Mouse (Mus musculus) limb, embryonic 10.5 days (tissue): ENCODE data around the gene Tectb. TPM values are rescaled to one million over a fixed set of nuclear protein-coding genes. Genes with fewer than 3 reads are reported as not detected.

Source experiments
- DNase-seq: peaks from one replicate; pipeline ENCODE4 v3.0.0-alpha.2; 2017; ENCODE audit warnings: low spot score
- H3K27ac ChIP-seq: fragments of 300-500 bp; sonication (generic); 2 replicates; pipeline ENCODE4 v1.5.1; 2016; ENCODE audit warnings: mild to moderate bottlenecking
- H3K27me3 ChIP-seq: fragments of 300-500 bp; sonication (generic); 2 replicates; pipeline ENCODE4 v1.6.1; 2016; ENCODE audit warnings: low read depth, mild to moderate bottlenecking; ENCODE audit not compliant: poor library complexity, severe bottlenecking
- H3K36me3 ChIP-seq: fragments of 300-500 bp; sonication (generic); 2 replicates; pipeline ENCODE4 v1.6.1; 2016; ENCODE audit warnings: mild to moderate bottlenecking, moderate library complexity
- H3K4me1 ChIP-seq: fragments of 300-500 bp; sonication (generic); 2 replicates; pipeline ENCODE4 v1.6.1; 2016
- H3K4me3 ChIP-seq: fragments of 300-500 bp; sonication (generic); 2 replicates; pipeline ENCODE4 v1.5.1; 2016; ENCODE audit warnings: mild to moderate bottlenecking, moderate library complexity
- H3K9me3 ChIP-seq: fragments of 300-500 bp; sonication (generic); replicated peaks from 2 replicates; pipeline ENCODE4 v1.6.1; 2016; ENCODE audit warnings: mild to moderate bottlenecking
- WGBS: fragments of 180-500 bp; shearing (Covaris S2); methylation state at CpG from one replicate; pipeline ENCODE4 v1.1.7; 2016; 5-methylcytosine and 5-hydroxymethylcytosine counted together
- polyA plus RNA-seq: library from polyadenylated mRNA; unstranded; fragments of >200 nt; fragmentation: Nextera tagmentation; extraction: Ambion mirVana; gene quantifications from 2 replicates; pipeline ENCODE4 v1.2.1, GENCODE M21; 2016

Gene Tectb
- polyA plus RNA-seq, 1 experiment from 2014 or later = not detected

- Histone ChIP-seq H3K27me3 (peaks cover 7% of the 10 kb centered on the region; the same call in 1 of the 2 replicates), H3K36me3 (no peaks in the 10 kb centered on the region), H3K4me1 (peaks cover 14% of the 10 kb centered on the region), H3K9me3 (no peaks in the 10 kb centered on the region), H3K27ac (no peak overlapping the region), H3K4me3 (no peak overlapping the region)
- 83% methylated on average over 8 of the region's 8 CpGs for WGBS
- DNase-seq = no peak
Measured at GRCm38 (mm10) chr19:55219359-55219758, 38.8 kb downstream of the Tectb start.

- Histone ChIP-seq H3K27me3 (peaks cover 7% of the 10 kb centered on the region; the same call in 1 of the 2 replicates), H3K4me3 (no peak overlapping the region), H3K9me3 (no peaks in the 10 kb centered on the region), H3K4me1 (peaks cover 14% of the 10 kb centered on the region), H3K36me3 (no peaks in the 10 kb centered on the region), H3K27ac (no peak overlapping the region)
- no peak for DNase-seq
- WGBS = 89% methylated on average over 6 of the region's 6 CpGs
Measured at GRCm38 (mm10) chr19:55221208-55221607, 40.7 kb downstream of the Tectb start.

- H3K27ac ChIP-seq = no peak overlapping the region
- H3K36me3 ChIP-seq = no peaks in the 10 kb centered on the region
- H3K4me1 ChIP-seq = peaks cover 14% of the 10 kb centered on the region
- DNase-seq = no peak
- H3K9me3 ChIP-seq = no peaks in the 10 kb centered on the region
- H3K27me3 ChIP-seq = peaks cover 7% of the 10 kb centered on the region; the same call in 1 of the 2 replicates
- WGBS = 93% methylated on average over 9 of the region's 9 CpGs
- no peak overlapping the region for H3K4me3 ChIP-seq
Measured at GRCm38 (mm10) chr19:55222268-55222667, 41.7 kb downstream of the Tectb start.

GRCm38 (mm10) chr19:55226621-55227020 is 46.1 kb downstream of the Tectb start:
- H3K27ac ChIP-seq = no peak overlapping the region
- DNase-seq = no peak
- 79% methylated on average over 5 of the region's 5 CpGs for whole genome bisulfite sequencing
- no peaks in the 10 kb centered on the region for H3K36me3 ChIP-seq
- no peaks in the 10 kb centered on the region for H3K27me3 ChIP-seq
- 0 out of 2 replicates have a peak, but pooled peaks cover 4% of the 10 kb centered on the region for H3K4me1 ChIP-seq
- no peaks in the 10 kb centered on the region for H3K9me3 ChIP-seq
- no peak overlapping the region for H3K4me3 ChIP-seq

- 0 out of 2 replicates have a peak, but pooled peaks cover 4% of the 10 kb centered on the region for H3K4me1 ChIP-seq
- WGBS = 85% methylated on average over 7 of the region's 7 CpGs
- no peaks in the 10 kb centered on the region for H3K27me3 ChIP-seq
- no peaks in the 10 kb centered on the region for H3K36me3 ChIP-seq
- no peaks in the 10 kb centered on the region for H3K9me3 ChIP-seq
- no peak for DNase-seq
- no peak overlapping the region for H3K27ac ChIP-seq
- no peak overlapping the region for H3K4me3 ChIP-seq
Measured at GRCm38 (mm10) chr19:55227135-55227534, 46.6 kb downstream of the Tectb start.

GRCm38 (mm10) chr19:55231081-55231480 is 50.5 kb downstream of the Tectb start:
- no peaks in the 10 kb centered on the region for H3K9me3 ChIP-seq
- 79% methylated on average over 10 of the region's 10 CpGs for WGBS
- DNase-seq = no peak
- no peak overlapping the region for H3K4me3 ChIP-seq
- H3K27me3 ChIP-seq = no peaks in the 10 kb centered on the region
- no peaks in the 10 kb centered on the region for H3K4me1 ChIP-seq
- no peak overlapping the region for H3K27ac ChIP-seq
- H3K36me3 ChIP-seq = no peaks in the 10 kb centered on the region

GRCm38 (mm10) chr19:55232136-55232535 is 51.6 kb downstream of the Tectb start:
- Histone ChIP-seq H3K4me3 (no peak overlapping the region), H3K27ac (no peak overlapping the region), H3K36me3 (no peaks in the 10 kb centered on the region), H3K27me3 (no peaks in the 10 kb centered on the region), H3K9me3 (no peaks in the 10 kb centered on the region), H3K4me1 (no peaks in the 10 kb centered on the region)
- DNase-seq = no peak
- 72% methylated on average over 8 of the region's 8 CpGs for WGBS

- DNase-seq = no peak
- Histone ChIP-seq H3K9me3 (no peaks in the 10 kb centered on the region), H3K4me1 (no peaks in the 10 kb centered on the region), H3K36me3 (no peaks in the 10 kb centered on the region), H3K4me3 (no peak overlapping the region), H3K27ac (no peak overlapping the region), H3K27me3 (no peaks in the 10 kb centered on the region)
- WGBS = 41% methylated on average over 2 of the region's 2 CpGs
Measured at GRCm38 (mm10) chr19:55236026-55236425, 55.5 kb downstream of the Tectb start.

GRCm38 (mm10) chr19:55236564-55236963 is 56.0 kb downstream of the Tectb start:
- H3K27me3 ChIP-seq = no peaks in the 10 kb centered on the region
- DNase-seq = no peak
- 81% methylated on average over 5 of the region's 5 CpGs for WGBS
- H3K36me3 ChIP-seq = no peaks in the 10 kb centered on the region
- H3K9me3 ChIP-seq = no peaks in the 10 kb centered on the region
- no peak overlapping the region for H3K4me3 ChIP-seq
- no peak overlapping the region for H3K27ac ChIP-seq
- no peaks in the 10 kb centered on the region for H3K4me1 ChIP-seq

GRCm38 (mm10) chr19:55239766-55240426 is 59.4 kb downstream of the Tectb start:
- Histone ChIP-seq H3K9me3 (no peaks in the 10 kb centered on the region), H3K4me3 (no peak overlapping the region), H3K27ac (no peak overlapping the region), H3K36me3 (no peaks in the 10 kb centered on the region), H3K27me3 (no peaks in the 10 kb centered on the region), H3K4me1 (peaks cover 4% of the 10 kb centered on the region)
- 76% methylated on average over 6 of the region's 6 CpGs for WGBS
- no peak for DNase-seq

- Histone ChIP-seq H3K27ac (no peak within 1 kb of the TSS), H3K36me3 (no peaks in the 10 kb centered on the region), H3K4me3 (no peak within 1 kb of the TSS), H3K4me1 (peaks cover 9% of the 10 kb centered on the region), H3K9me3 (no peaks in the 10 kb centered on the region), H3K27me3 (no peaks in the 10 kb centered on the region)
- WGBS = 81% methylated on average over 6 of the region's 6 CpGs
- no peak for DNase-seq
Measured at GRCm38 (mm10) chr19:55241186-55241645, 60.7 kb downstream of the Tectb start, which contains the start of gene Gucy2g. Gene Gucy2g, minus strand, starts transcription at chr19:55241236.

GRCm38 (mm10) chr19:55244791-55245231 is 64.3 kb downstream of the Tectb start:
- H3K36me3 ChIP-seq = no peaks in the 10 kb centered on the region
- peaks cover 9% of the 10 kb centered on the region for H3K4me1 ChIP-seq
- no peak overlapping the region for H3K4me3 ChIP-seq
- H3K9me3 ChIP-seq = no peaks in the 10 kb centered on the region
- WGBS = 23% methylated on average over 7 of the region's 7 CpGs
- H3K27ac ChIP-seq = peak overlapping the region; percentile 10; the same call in 1 of the 2 replicates
- peak; percentile 42 for DNase-seq
- H3K27me3 ChIP-seq = no peaks in the 10 kb centered on the region
